Mouse (Mus musculus) hindbrain, embryonic 11.5 days (tissue): Measurements from ENCODE around the gene BC055324. TPM values are rescaled to one million over a fixed set of nuclear protein-coding genes. Genes with fewer than 3 reads are reported as not detected.

Source experiments
- ATAC-seq: fragments of 200-750 bp; cut with Nextera tagmentation; 2 replicates; pipeline ENCODE4 v1.8.0; 2017; ENCODE audit warnings: mild to moderate bottlenecking, moderate TSS enrichment, moderate library complexity; ENCODE audit not compliant: low FRiP score
- DNase-seq: peaks from one replicate; pipeline ENCODE4 v3.0.0-alpha.2; 2015; ENCODE audit warnings: low spot score
- H3K27ac ChIP-seq: fragments of 300-500 bp; sonication (generic); 2 replicates; pipeline ENCODE4 v1.5.1; 2014; ENCODE audit warnings: mild to moderate bottlenecking, low read depth, low read length
- H3K27me3 ChIP-seq: fragments of 300-500 bp; sonication (generic); 2 replicates; pipeline ENCODE4 v1.6.1; 2014; ENCODE audit warnings: mild to moderate bottlenecking, low read length, moderate library complexity, mixed read lengths; ENCODE audit not compliant: control insufficient read depth, insufficient read depth
- H3K36me3 ChIP-seq: fragments of 300-500 bp; sonication (generic); 2 replicates; pipeline ENCODE4 v1.6.1; 2014; ENCODE audit warnings: mild to moderate bottlenecking, low read length, moderate library complexity, mixed read lengths; ENCODE audit not compliant: control insufficient read depth, insufficient read depth
- H3K4me1 ChIP-seq: fragments of 300-500 bp; sonication (generic); replicated peaks from 2 replicates; pipeline ENCODE4 v1.6.1; 2014; ENCODE audit warnings: low read length, mixed read lengths; ENCODE audit not compliant: control insufficient read depth, insufficient read depth
- H3K4me2 ChIP-seq: fragments of 300-500 bp; sonication (generic); replicated peaks from 2 replicates; pipeline ENCODE4 v1.6.1; 2014; ENCODE audit warnings: mild to moderate bottlenecking, low read depth, low read length
- H3K4me3 ChIP-seq: fragments of 300-500 bp; sonication (generic); 2 replicates; pipeline ENCODE4 v1.5.1; 2014; ENCODE audit warnings: low read depth, low read length
- H3K9ac ChIP-seq: fragments of 300-500 bp; sonication (generic); 2 replicates; pipeline ENCODE4 v1.6.1; 2014; ENCODE audit warnings: low read depth, low read length
- H3K9me3 ChIP-seq: fragments of 300-500 bp; sonication (generic); 2 replicates; pipeline ENCODE4 v1.6.1; 2016; ENCODE audit warnings: low read length; ENCODE audit not compliant: control insufficient read depth
- WGBS: fragments of 180-500 bp; shearing (Covaris S2); extraction: QIAGEN DNeasy Blood & Tissue Kit; methylation state at CpG from one replicate; pipeline ENCODE4 v1.1.7; 2014; 5-methylcytosine and 5-hydroxymethylcytosine counted together
- polyA plus RNA-seq: library from polyadenylated mRNA; unstranded; fragments of >200 nt; fragmentation: Nextera tagmentation; extraction: Ambion mirVana; gene quantifications from 2 replicates; pipeline ENCODE4 v1.2.1, GENCODE M21; 2014

The BC055324 gene
- polyA plus RNA-seq, 1 experiment from 2014 or later = 26.1 TPM

GRCm38 (mm10) chr1:163907007-163907811 is 87.4 kb downstream of the BC055324 start:
- Histone ChIP-seq H3K36me3 (no peaks in the 10 kb centered on the region), H3K9ac (no peak overlapping the region), H3K9me3 (no peaks in the 10 kb centered on the region), H3K27me3 (no peaks in the 10 kb centered on the region), H3K4me1 (no peaks in the 10 kb centered on the region), H3K4me3 (no peak overlapping the region), H3K27ac (no peak overlapping the region), H3K4me2 (no peak overlapping the region)
- 64% methylated on average over 4 of the region's 4 CpGs for WGBS
- ATAC-seq (no peak), DNase-seq (no peak)

- WGBS = 89% methylated on average over 3 of the region's 3 CpGs
- DNase-seq = no peak
- no peaks in the 10 kb centered on the region for H3K9me3 ChIP-seq
- no peak overlapping the region for H3K9ac ChIP-seq
- H3K27ac ChIP-seq = no peak overlapping the region
- H3K36me3 ChIP-seq = no peaks in the 10 kb centered on the region
- H3K4me1 ChIP-seq = no peaks in the 10 kb centered on the region
- H3K4me2 ChIP-seq = no peak overlapping the region
- no peak overlapping the region for H3K4me3 ChIP-seq
- H3K27me3 ChIP-seq = no peaks in the 10 kb centered on the region
- no peak for ATAC-seq
Observed at GRCm38 (mm10) chr1:163903411-163903810, 91.2 kb downstream of the BC055324 start.

- 88% methylated on average over 2 of the region's 2 CpGs for WGBS
- ATAC-seq = no peak
- no peak overlapping the region for H3K4me2 ChIP-seq
Observed at GRCm38 (mm10) chr1:163900168-163900567, 94.4 kb downstream of the BC055324 start.

GRCm38 (mm10) chr1:163899575-163899974 is 95.0 kb downstream of the BC055324 start:
- DNase-seq = no peak
- no peak overlapping the region for H3K4me3 ChIP-seq
- WGBS = 93% methylated on average over 2 of the region's 2 CpGs

More at GRCm38 (mm10) chr1:163900168-163900567, 94.4 kb downstream of the BC055324 start:
- H3K27me3 ChIP-seq = no peaks in the 10 kb centered on the region
- no peak overlapping the region for H3K27ac ChIP-seq
- no peaks in the 10 kb centered on the region for H3K9me3 ChIP-seq
- H3K36me3 ChIP-seq = no peaks in the 10 kb centered on the region
- H3K4me3 ChIP-seq = no peak overlapping the region
- DNase-seq = no peak
- no peaks in the 10 kb centered on the region for H3K4me1 ChIP-seq
- no peak overlapping the region for H3K9ac ChIP-seq

GRCm38 (mm10) chr1:163898291-163898764 is 96.3 kb downstream of the BC055324 start:
- no peak for DNase-seq
- Histone ChIP-seq H3K27ac (no peak overlapping the region), H3K9ac (no peak overlapping the region), H3K36me3 (no peaks in the 10 kb centered on the region), H3K4me1 (no peaks in the 10 kb centered on the region), H3K4me2 (no peak overlapping the region), H3K4me3 (no peak overlapping the region), H3K27me3 (no peaks in the 10 kb centered on the region), H3K9me3 (no peaks in the 10 kb centered on the region)
- no peak for ATAC-seq
- 67% methylated on average over 5 of the region's 5 CpGs for WGBS

More at GRCm38 (mm10) chr1:163899575-163899974, 95.0 kb downstream of the BC055324 start:
- H3K27ac ChIP-seq = no peak overlapping the region
- H3K9ac ChIP-seq = no peak overlapping the region
- no peaks in the 10 kb centered on the region for H3K27me3 ChIP-seq
- H3K9me3 ChIP-seq = no peaks in the 10 kb centered on the region
- H3K4me2 ChIP-seq = no peak overlapping the region
- H3K36me3 ChIP-seq = no peaks in the 10 kb centered on the region
- no peak for ATAC-seq
- H3K4me1 ChIP-seq = no peaks in the 10 kb centered on the region

Other genes with a start within 250 kb of the BC055324 start
- 67.9 and 72.3 TPM in 2 replicates for gene Kifap3, start 215.2 kb downstream of the BC055324 start, polyA plus RNA-seq
- gene Scyl3, start 65.7 kb downstream of the BC055324 start, polyA plus RNA-seq = 21.8 TPM in 2 replicates
- 8.2 and 11.2 TPM in 2 replicates for gene Mettl18, start 93 bp upstream of the BC055324 start, polyA plus RNA-seq
- not detected in 2 replicates for gene Sele, start 53.4 kb upstream of the BC055324 start, polyA plus RNA-seq
- gene Sell, start 67.2 kb upstream of the BC055324 start, polyA plus RNA-seq = not detected in 2 replicates
- 0.06 TPM in 1 of 2 replicates, not detected in the other for gene Selp, start 120.5 kb upstream of the BC055324 start, polyA plus RNA-seq
- gene F5, start 157.0 kb upstream of the BC055324 start, polyA plus RNA-seq = 0.28 TPM in 2 replicates